Mouse (Mus musculus): ENCODE measurements around the gene Defa17. TPM values are rescaled to one million over a fixed set of nuclear protein-coding genes. Genes with fewer than 3 reads are reported as not detected.
"Not testable (repeated sequence)": the region's sequence is repeated elsewhere in the genome, so short reads cannot be mapped to it uniquely, and the experiment has no call there.

Defa17 gene
- not detected in 2 replicates for polyA plus RNA-seq (2015; fragmentation: Nextera tagmentation; extraction: Ambion mirVana)

DNA sequence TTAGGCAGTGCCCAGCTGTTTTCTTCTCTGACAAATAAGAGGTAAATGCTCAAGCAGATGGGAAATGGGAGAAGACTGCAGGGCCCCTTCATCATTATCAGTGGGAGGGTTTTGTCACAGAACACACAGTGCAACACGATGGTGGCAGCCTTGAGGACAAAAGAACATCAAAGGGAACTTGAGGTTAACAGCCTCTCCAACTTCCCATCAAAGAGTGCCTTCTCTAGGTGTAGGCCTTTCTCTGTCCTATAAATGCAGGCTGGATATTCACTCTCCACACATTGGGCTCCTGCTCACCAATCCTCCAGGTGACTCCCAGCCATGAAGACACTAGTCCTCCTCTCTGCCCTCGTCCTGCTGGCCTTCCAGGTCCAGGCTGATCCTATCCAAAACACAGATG lies at the start of gene Defa17:
TSS of gene Defa17 (plus strand) at position 301 of the 400 bp plus-strand sequence.
- not testable (repeated sequence) for H3K36me3 ChIP-seq (ENCODE audit: control insufficient read depth, insufficient read depth, low read length); H3K4me3 ChIP-seq (ENCODE audit: low read depth, low read length); H3K27me3 ChIP-seq (ENCODE audit: control insufficient read depth, insufficient read depth, low read depth, low read length); H3K4me1 ChIP-seq (ENCODE audit: control insufficient read depth, insufficient read depth, low read length); H3K27ac ChIP-seq (ENCODE audit: low read length); ATAC-seq; H3K9ac ChIP-seq (ENCODE audit: low read depth, low read length); H3K9me3 ChIP-seq (replicated peaks; ENCODE audit: control insufficient read depth, low read length, poor library complexity, severe bottlenecking); H3K4me2 ChIP-seq (ENCODE audit: low read length)
- no CpG with 5 or more reads among the region's 2 CpGs for WGBS

DNA sequence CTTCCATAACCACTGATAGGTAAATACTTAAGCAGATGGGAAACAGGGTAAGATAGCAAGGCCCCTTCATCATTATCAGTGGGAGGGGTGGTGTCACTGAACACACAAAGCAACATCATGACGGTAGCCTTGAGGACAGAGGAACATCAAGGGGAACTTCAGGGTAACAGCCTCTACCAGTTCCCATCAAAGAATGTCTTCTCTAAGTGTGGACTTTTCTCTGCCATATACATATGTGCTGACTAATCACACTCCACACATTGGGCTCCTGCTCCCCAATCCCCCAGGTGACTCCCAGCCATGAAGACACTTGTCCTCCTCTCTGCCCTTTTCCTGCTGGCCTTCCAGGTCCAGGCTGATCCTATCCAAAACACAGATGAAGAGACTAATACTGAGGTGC lies 37.7 kb upstream of the Defa17 start, which contains the start of gene Defa26:
TSS of gene Defa26 (plus strand) at position 301 of the 400 bp plus-strand sequence.
- not testable (repeated sequence) for H3K9me3 ChIP-seq (replicated peaks; ENCODE audit: control insufficient read depth, low read length, poor library complexity, severe bottlenecking); H3K36me3 ChIP-seq (ENCODE audit: control insufficient read depth, insufficient read depth, low read length); H3K4me1 ChIP-seq (ENCODE audit: control insufficient read depth, insufficient read depth, low read length); ATAC-seq; H3K27ac ChIP-seq (ENCODE audit: low read length); H3K4me2 ChIP-seq (ENCODE audit: low read length); H3K4me3 ChIP-seq (ENCODE audit: low read depth, low read length); H3K9ac ChIP-seq (ENCODE audit: low read depth, low read length); H3K27me3 ChIP-seq (ENCODE audit: control insufficient read depth, insufficient read depth, low read depth, low read length)
- no CpG with 5 or more reads among the region's 1 CpGs for WGBS

DNA sequence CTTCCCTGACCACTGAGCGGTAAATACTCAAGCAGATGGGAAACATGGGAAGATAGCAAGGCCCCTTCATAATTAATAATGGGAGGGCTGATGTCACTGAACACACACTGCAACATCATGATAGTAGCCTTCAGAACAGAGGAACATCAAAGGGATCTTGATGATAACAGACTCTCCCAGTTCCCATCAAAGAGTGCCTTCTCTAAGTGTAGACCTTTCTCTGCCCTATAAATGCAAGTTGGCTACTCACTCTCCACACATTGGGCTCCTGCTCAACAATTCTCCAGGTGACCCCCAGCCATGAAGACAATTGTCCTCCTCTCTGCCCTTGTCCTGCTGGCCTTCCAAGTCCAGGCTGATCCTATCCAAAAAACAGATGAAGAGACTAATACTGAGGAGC lies 9.9 kb downstream of the Defa17 start, which contains the start of gene Defa34:
TSS of gene Defa34 (plus strand) at position 301 of the 400 bp plus-strand sequence.
- not testable (repeated sequence) for H3K4me3 ChIP-seq (ENCODE audit: low read depth, low read length); H3K27me3 ChIP-seq (ENCODE audit: control insufficient read depth, insufficient read depth, low read depth, low read length); H3K9ac ChIP-seq (ENCODE audit: low read depth, low read length); H3K27ac ChIP-seq (ENCODE audit: low read length); ATAC-seq; H3K36me3 ChIP-seq (ENCODE audit: control insufficient read depth, insufficient read depth, low read length); H3K4me1 ChIP-seq (ENCODE audit: control insufficient read depth, insufficient read depth, low read length); H3K9me3 ChIP-seq (replicated peaks; ENCODE audit: control insufficient read depth, low read length, poor library complexity, severe bottlenecking); H3K4me2 ChIP-seq (ENCODE audit: low read length)
- WGBS = 86% methylated on average over 1 of the region's 1 CpGs

DNA sequence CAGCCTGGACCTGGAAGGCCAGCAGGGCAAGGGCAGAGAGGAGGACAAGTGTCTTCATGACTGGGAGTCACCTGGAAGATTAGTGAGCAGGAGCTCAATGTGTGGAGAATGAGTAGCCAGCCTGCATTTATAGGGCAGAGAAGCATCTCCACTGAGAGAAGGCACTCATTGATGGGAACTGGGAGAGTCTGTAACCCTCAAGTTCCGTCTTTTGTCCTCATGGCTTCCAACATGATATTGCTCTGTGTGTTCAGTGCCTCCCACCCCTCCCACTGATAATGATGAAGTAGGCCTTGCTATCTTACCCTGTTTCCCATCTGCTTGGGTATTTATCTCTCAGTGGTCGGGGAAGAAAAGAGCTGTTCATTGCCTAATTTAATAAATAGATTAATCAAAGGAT lies 48.0 kb downstream of the Defa17 start, which contains the start of gene AY761184:
TSS of gene AY761184 (minus strand) at position 101 of the 400 bp plus-strand sequence.
- H3K36me3 ChIP-seq (ENCODE audit: control insufficient read depth, insufficient read depth, low read length); H3K9ac ChIP-seq (ENCODE audit: low read depth, low read length); ATAC-seq; H3K27ac ChIP-seq (ENCODE audit: low read length); H3K4me1 ChIP-seq (ENCODE audit: control insufficient read depth, insufficient read depth, low read length); H3K27me3 ChIP-seq (ENCODE audit: control insufficient read depth, insufficient read depth, low read depth, low read length); H3K9me3 ChIP-seq (replicated peaks; ENCODE audit: control insufficient read depth, low read length, poor library complexity, severe bottlenecking); H3K4me3 ChIP-seq (ENCODE audit: low read depth, low read length); H3K4me2 ChIP-seq (ENCODE audit: low read length): not testable (repeated sequence)
- WGBS = 78% methylated on average over 2 of the region's 2 CpGs

Other genes with a start within 250 kb of the Defa17 start
- gene Defa36, start 228.4 kb upstream of the Defa17 start, polyA plus RNA-seq (2015; fragmentation: Nextera tagmentation; extraction: Ambion mirVana) = not detected in 2 replicates
- gene Gm7849, start 199.2 kb upstream of the Defa17 start, polyA plus RNA-seq (2015; fragmentation: Nextera tagmentation; extraction: Ambion mirVana) = not detected in 2 replicates
- not detected in 2 replicates for gene Defa20, start 146.5 kb upstream of the Defa17 start, polyA plus RNA-seq (2015; fragmentation: Nextera tagmentation; extraction: Ambion mirVana)
- not detected in 2 replicates for gene Defa32, start 126.7 kb upstream of the Defa17 start, polyA plus RNA-seq (2015; fragmentation: Nextera tagmentation; extraction: Ambion mirVana)
- gene Defa37, start 90.4 kb upstream of the Defa17 start, polyA plus RNA-seq (2015; fragmentation: Nextera tagmentation; extraction: Ambion mirVana) = not detected in 2 replicates
- gene Defa28, start 72.8 kb upstream of the Defa17 start, polyA plus RNA-seq (2015; fragmentation: Nextera tagmentation; extraction: Ambion mirVana) = not detected in 2 replicates
- gene Gm7861, start 61.3 kb upstream of the Defa17 start, polyA plus RNA-seq (2015; fragmentation: Nextera tagmentation; extraction: Ambion mirVana) = not detected in 2 replicates
- not detected in 2 replicates for gene Defa26, start 37.6 kb upstream of the Defa17 start, polyA plus RNA-seq (2015; fragmentation: Nextera tagmentation; extraction: Ambion mirVana)
- not detected in 2 replicates for gene Defa34, start 10.0 kb downstream of the Defa17 start, polyA plus RNA-seq (2015; fragmentation: Nextera tagmentation; extraction: Ambion mirVana)
- not detected in 2 replicates for gene AY761184, start 47.9 kb downstream of the Defa17 start, polyA plus RNA-seq (2015; fragmentation: Nextera tagmentation; extraction: Ambion mirVana)
- not detected in 2 replicates for gene Defa24, start 78.7 kb downstream of the Defa17 start, polyA plus RNA-seq (2015; fragmentation: Nextera tagmentation; extraction: Ambion mirVana)
- gene Defb50, start 167.8 kb downstream of the Defa17 start, polyA plus RNA-seq (2015; fragmentation: Nextera tagmentation; extraction: Ambion mirVana) = not detected in 2 replicates
- not detected in 2 replicates for gene Defb2, start 184.1 kb downstream of the Defa17 start, polyA plus RNA-seq (2015; fragmentation: Nextera tagmentation; extraction: Ambion mirVana)
- gene Defb10, start 203.1 kb downstream of the Defa17 start, polyA plus RNA-seq (2015; fragmentation: Nextera tagmentation; extraction: Ambion mirVana) = not detected in 2 replicates
- not detected in 2 replicates for gene Defb9, start 229.6 kb downstream of the Defa17 start, polyA plus RNA-seq (2015; fragmentation: Nextera tagmentation; extraction: Ambion mirVana)

Measured in midbrain, embryonic 16.5 days (tissue).